Mouse (Mus musculus) ES-E14 (cell line): ENCODE measurements around the gene Vmn2r7. TPM values are rescaled to one million over a fixed set of nuclear protein-coding genes. Genes with fewer than 3 reads are reported as not detected.
A peak's percentile ranks its signal among the peaks of the same experiment; 100 is the strongest.

Experiments used
- DNase-seq: peaks from one replicate; pipeline ENCODE4 v3.0.0-alpha.2; 2013; ENCODE audit warnings: low read depth, low spot score
- H3K27ac ChIP-seq: 2 replicates; pipeline ENCODE4 v1.5.1; 2012; ENCODE audit warnings: low read depth, mild to moderate bottlenecking, low read length, moderate library complexity, mixed read lengths; ENCODE audit not compliant: poor library complexity, insufficient read depth, severe bottlenecking
- H3K36me3 ChIP-seq: 2 replicates; pipeline ENCODE4 v1.6.1; 2012; ENCODE audit warnings: mild to moderate bottlenecking, low read length, moderate library complexity, mixed read lengths; ENCODE audit not compliant: control insufficient read depth, poor library complexity, insufficient read depth, severe bottlenecking
- H3K4me1 ChIP-seq, 2 experiments: fragments of 150-350 bp in 1 of 2; sonication (generic) in 1 of 2; 2 replicates each; pipeline ENCODE4 v1.6.1; 2012; ENCODE audit warnings: low read length in 2 of 2, mild to moderate bottlenecking in 1 of 2, mixed read lengths in 1 of 2; ENCODE audit not compliant: control insufficient read depth in 2 of 2, insufficient read depth in 2 of 2, poor library complexity in 1 of 2
- H3K4me3 ChIP-seq, 2 experiments: fragments of 150-350 bp in 1 of 2; sonication (generic) in 1 of 2; 2 replicates each; pipeline ENCODE4 v1.5.1; 2012; ENCODE audit warnings: low read length in 2 of 2, low read depth in 1 of 2, mild to moderate bottlenecking in 1 of 2, mixed read lengths in 1 of 2; ENCODE audit not compliant: insufficient read depth in 1 of 2, poor library complexity in 1 of 2, severe bottlenecking in 1 of 2
- H3K9ac ChIP-seq: 2 replicates; pipeline ENCODE4 v1.6.1; 2012; ENCODE audit warnings: low read depth, mild to moderate bottlenecking, low read length, mixed read lengths; ENCODE audit not compliant: poor library complexity, insufficient read depth, severe bottlenecking
- H3K9me3 ChIP-seq: fragments of 150-350 bp; sonication (generic); 2 replicates; pipeline ENCODE4 v1.6.1; 2012; ENCODE audit warnings: low read depth, mild to moderate bottlenecking, low read length; ENCODE audit not compliant: control insufficient read depth, insufficient read depth
- CHD2 ChIP-seq: IDR thresholded peaks from 2 replicates; pipeline ENCODE4 v1.6.1; 2014; ENCODE audit warnings: mild to moderate bottlenecking, low read depth, low read length, inconsistent platforms
- HCFC1 ChIP-seq: IDR thresholded peaks from 2 replicates; pipeline ENCODE4 v1.6.1; 2012; ENCODE audit warnings: low read length, inconsistent platforms, borderline replicate concordance; ENCODE audit not compliant: insufficient read depth
- MAFK ChIP-seq: IDR thresholded peaks from 2 replicates; pipeline ENCODE4 v1.6.1; 2014; ENCODE audit warnings: mild to moderate bottlenecking, low read depth, low read length, inconsistent platforms; ENCODE audit not compliant: insufficient read depth
- ZC3H11A ChIP-seq: IDR thresholded peaks from 2 replicates; pipeline ENCODE4 v1.6.1; 2012; ENCODE audit warnings: low read depth, mild to moderate bottlenecking, inconsistent platforms, low read length, borderline replicate concordance
- ZNF384 ChIP-seq: IDR thresholded peaks from 2 replicates; pipeline ENCODE4 v1.6.1; 2012; ENCODE audit warnings: low read depth, low read length, inconsistent platforms
- in situ Hi-C, 2 experiments: fragments of 600-800 bp; cut with MboI; formaldehyde crosslinking; loops; one replicate each; pipeline ENCODE4 v1.15.1; 2025; ENCODE audit warnings: low sequenced_read_pairs in 2 of 2, inconsistent platforms in 1 of 2; ENCODE audit not compliant: unreplicated experiment in 2 of 2
- total RNA-seq: library from RNA; depleted of rRNA; stranded (reverse); fragments of 300-350 nt; gene quantifications from 2 replicates; pipeline ENCODE4 v1.2.3, GENCODE M21; 2012

Vmn2r7 gene
- total RNA-seq, 1 experiment = not detected

GRCm38 (mm10) chr3:64842299-64842698 lies 2.3 kb downstream of the Vmn2r7 start:
- no peaks in the 10 kb centered on the region for H3K9me3 ChIP-seq

GRCm38 (mm10) chr3:64831134-64831533 lies 13.4 kb downstream of the Vmn2r7 start:
- no peak for TF ChIP-seq CHD2
- no peak for TF ChIP-seq HCFC1
- no peak for TF ChIP-seq ZC3H11A
- TF ChIP-seq MAFK = no peak
- no peak for TF ChIP-seq ZNF384
- Histone ChIP-seq H3K9me3 (no peaks in the 10 kb centered on the region), H3K27ac (no peak overlapping the region), H3K9ac (no peak overlapping the region), H3K4me3 (no peak overlapping the region), H3K4me1 (no peaks in the 10 kb centered on the region), H3K36me3 (no peaks in the 10 kb centered on the region)
- no peak for DNase-seq
- in situ Hi-C loops = no loop called here

More at GRCm38 (mm10) chr3:64842299-64842698, 2.3 kb downstream of the Vmn2r7 start:
- no peaks in the 10 kb centered on the region for H3K36me3 ChIP-seq
- H3K4me1 ChIP-seq = no peaks in the 10 kb centered on the region
- no peak overlapping the region for H3K4me3 ChIP-seq
- DNase-seq = peak; percentile 37
- in situ Hi-C loops = no loop called here
- H3K27ac ChIP-seq = no peak overlapping the region
- H3K9ac ChIP-seq = no peak overlapping the region
- no peak for TF ChIP-seq HCFC1
- TF ChIP-seq ZC3H11A = peak; percentile 72

- in situ Hi-C loops = loop anchor here in 1 of 2 experiments (25.0 kb wide), 2 partner anchors 754 to 1229 kb away; no protein-coding TSS in a partner anchor
- no peaks in the 10 kb centered on the region for H3K4me1 ChIP-seq
- DNase-seq = no peak
Measured at GRCm38 (mm10) chr3:64791245-64791591, 53.3 kb downstream of the Vmn2r7 start.

GRCm38 (mm10) chr3:64790509-64791244 lies 53.9 kb downstream of the Vmn2r7 start:
- TF ChIP-seq ZC3H11A = peak; percentile 68
- no peak for TF ChIP-seq HCFC1
- TF ChIP-seq MAFK = no peak
- no peak for TF ChIP-seq CHD2
- Histone ChIP-seq H3K36me3 (no peaks in the 10 kb centered on the region), H3K27ac (no peak overlapping the region), H3K9ac (no peak overlapping the region), H3K9me3 (no peaks in the 10 kb centered on the region), H3K4me1 (no peaks in the 10 kb centered on the region), H3K4me3 (no peak overlapping the region)
- peak; percentile 39 for DNase-seq
- in situ Hi-C loops = loop anchor here in 1 of 2 experiments (25.0 kb wide), 2 partner anchors 753 to 1228 kb away; no protein-coding TSS in a partner anchor

More at GRCm38 (mm10) chr3:64791245-64791591, 53.3 kb downstream of the Vmn2r7 start:
- no peak overlapping the region for H3K27ac ChIP-seq
- TF ChIP-seq CHD2 (no peak), HCFC1 (no peak), ZNF384 (no peak), ZC3H11A (no peak), MAFK (no peak)
- H3K4me3 ChIP-seq = no peak overlapping the region
- no peak overlapping the region for H3K9ac ChIP-seq
- no peaks in the 10 kb centered on the region for H3K9me3 ChIP-seq
- H3K36me3 ChIP-seq = no peaks in the 10 kb centered on the region
